Mouse (Mus musculus) v-Abl transformed pro-B cells (cell line): Measurements from ENCODE around the gene Slc29a1.

ENCODE experiments used
- in situ Hi-C, 2 experiments: fragments of 400-800 bp; cut with MboI; formaldehyde crosslinking; loops; one replicate each; pipeline ENCODE4 v1.15.1; 2025; ENCODE audit not compliant: unreplicated experiment in 2 of 2

The Slc29a1 gene

DNA sequence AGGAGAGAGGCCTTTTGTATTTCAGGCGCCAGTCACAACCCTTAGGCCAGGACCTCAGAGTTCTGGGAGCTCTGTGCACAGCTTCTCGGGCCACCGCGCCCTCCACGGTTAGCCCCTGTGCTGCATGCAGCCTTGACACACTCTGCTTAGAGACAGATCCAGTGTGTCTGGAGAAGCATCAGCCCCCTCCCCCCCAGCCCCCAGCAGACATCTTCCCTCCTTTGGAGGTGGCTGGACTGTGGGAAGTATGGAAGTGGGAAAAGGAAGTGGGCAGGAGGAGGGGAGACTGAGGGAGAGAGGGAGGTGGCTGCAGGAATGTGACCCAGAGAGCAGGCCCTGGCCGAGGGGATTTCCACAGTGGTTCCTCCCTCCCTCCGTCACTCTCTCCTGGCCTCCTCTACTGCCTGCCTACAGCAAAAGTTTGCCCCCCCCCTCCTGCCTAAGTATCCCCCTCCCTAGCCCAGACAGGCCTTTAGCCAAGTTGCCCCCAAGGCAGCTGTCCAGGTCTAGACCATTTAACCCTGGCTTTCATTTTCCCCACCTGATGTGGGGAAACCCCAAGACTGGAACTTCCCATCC, 42.1 kb downstream of the Slc29a1 start:
- in situ Hi-C loops: loop anchor here in 1 of 2 experiments (25.0 kb wide), 1 partner anchor 480 kb away; the partner anchor contains the start of gene Vegfa

DNA sequence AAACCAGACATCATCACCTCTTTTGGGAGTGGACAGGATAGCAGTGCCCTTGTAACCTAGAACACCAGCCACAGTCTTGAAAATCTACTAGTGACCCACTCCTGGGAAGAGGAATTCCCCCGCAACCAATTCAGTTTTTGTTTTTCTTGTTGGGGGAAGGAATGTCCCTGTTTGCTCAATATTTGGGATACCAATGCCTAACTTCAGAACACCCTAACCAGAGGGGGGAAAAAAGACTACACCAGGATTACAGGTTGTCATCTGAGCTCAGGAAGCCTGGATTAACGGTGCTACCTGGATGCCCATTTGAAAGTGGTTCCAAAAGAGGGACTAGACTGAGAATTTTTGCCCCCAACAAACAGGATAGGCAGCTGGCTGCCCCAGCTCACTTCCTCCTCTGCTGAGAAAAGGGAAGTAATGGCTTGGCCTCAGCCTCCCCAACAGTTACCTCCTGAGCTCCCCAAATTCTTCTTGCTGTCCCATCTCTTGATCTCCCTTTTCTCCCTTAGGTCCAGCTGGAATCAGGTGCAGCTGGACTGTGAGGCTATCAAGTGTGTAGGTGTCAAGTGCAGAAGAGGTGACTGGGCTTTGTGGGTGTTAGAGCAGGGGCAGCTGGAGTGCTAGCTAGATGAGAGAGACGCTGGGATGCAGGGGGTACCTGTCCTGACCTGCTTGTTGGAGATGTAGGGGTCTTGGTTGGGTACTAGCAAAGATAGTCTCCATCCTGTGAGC, 42.7 kb downstream of the Slc29a1 start:
- in situ Hi-C loops: loop anchor here in 1 of 2 experiments (25.0 kb wide), 1 partner anchor 481 kb away; the partner anchor contains the start of gene Vegfa

DNA sequence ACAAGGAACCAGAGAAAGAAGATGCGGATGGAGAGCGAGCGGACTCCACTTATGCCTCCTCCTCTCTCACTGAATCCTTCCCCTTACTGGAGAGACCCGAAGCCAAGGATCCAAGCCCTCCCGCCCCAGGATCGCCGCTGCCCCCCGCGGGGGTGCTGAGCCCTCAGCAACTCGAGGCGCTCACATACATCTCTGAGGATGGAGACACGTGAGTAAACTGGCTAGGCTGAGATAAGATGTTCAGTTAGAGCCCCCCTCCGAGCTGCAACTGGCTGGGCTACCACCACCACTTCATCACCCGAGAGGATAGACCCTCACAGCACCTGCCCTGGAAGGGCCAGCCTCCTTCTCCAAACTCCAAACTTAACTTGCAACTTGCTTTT, 43.3 kb downstream of the Slc29a1 start:
- in situ Hi-C loops: loop anchor here in 1 of 2 experiments (25.0 kb wide), 1 partner anchor 481 kb away; the partner anchor contains the start of gene Vegfa

DNA sequence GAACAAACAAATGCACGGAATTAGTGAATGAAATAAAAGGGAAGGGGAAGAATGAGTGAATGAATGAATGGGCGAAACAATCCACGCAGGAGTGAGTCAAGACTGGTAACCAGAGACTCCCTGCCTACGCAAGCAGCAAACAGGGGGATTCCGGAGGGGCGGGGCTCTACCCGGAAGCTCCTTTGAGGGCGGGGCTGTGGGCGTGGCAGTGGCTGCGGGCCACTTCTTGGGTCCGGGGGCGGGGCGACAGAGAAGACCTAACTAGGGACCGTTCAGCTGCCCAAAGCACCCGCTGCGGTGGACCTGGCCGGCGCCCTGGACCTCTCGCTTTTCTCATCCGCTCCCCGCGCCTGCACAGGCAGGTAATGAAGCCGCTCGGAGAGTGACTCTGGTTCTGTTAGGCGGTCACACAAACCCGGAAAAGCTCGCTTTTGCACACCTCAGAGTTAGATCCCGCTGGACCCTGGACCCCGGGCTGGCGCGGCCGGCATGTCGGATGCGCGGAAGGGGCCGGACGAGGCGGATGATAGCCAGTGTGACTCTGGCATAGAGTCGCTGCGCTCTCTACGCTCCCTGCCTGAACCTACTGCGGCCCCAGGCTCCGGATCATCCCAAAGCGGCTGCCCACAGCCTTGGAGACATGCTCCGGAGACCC, 43.8 kb downstream of the Slc29a1 start, which contains the start of gene Nfkbie:
Gene Nfkbie (plus strand): TSS at position 252 of the 655 bp plus-strand sequence.
- in situ Hi-C loops: loop anchor here in 1 of 2 experiments (25.0 kb wide), 1 partner anchor 482 kb away; the partner anchor contains the start of gene Vegfa

DNA sequence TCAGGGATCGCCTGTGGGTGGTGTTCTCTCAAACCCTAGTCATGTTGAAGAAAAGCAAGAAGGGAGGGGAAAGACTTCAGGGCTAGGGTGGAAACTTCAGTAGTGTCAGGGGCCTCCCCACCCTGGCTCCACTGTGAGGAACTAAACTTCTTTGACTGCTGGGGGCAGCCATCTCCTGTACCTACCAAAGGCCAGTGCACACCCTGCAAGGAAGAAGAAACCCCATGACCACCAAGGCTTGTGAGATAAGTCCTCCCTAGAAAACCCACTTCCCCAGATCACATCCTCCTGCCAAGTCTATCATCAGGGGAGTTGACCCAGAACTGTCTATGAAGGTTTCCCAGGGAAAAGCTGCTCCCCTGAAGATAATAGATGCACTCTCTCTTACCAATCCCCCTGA, 45.0 kb downstream of the Slc29a1 start:
- in situ Hi-C loops: loop anchor here (5.0 to 25.0 kb wide), 4 partner anchors 37 to 483 kb away; partner anchors contain the start of genes Spats1 (in 2 of the 2), Aars2 (in 1 of the 2) and Vegfa (in 1 of the 2)

DNA sequence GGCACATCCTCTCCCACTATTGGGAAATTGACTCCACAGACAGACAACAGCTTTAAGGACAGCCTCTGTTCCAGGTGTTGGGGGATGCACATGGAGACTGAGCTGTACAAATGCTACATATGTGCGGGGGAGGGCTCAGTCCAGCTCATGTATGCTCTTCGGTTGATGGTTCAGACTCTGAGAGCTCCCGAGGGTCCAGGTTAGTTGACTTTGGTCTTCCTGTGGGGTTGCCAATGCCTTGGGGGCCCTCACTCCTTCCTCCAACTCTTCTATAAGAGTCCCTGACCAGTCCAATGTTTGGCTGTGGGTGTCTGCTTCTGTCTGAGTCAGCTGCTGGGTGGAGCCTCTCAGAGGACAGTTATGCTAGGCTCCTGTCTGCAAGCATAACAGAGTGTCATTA, 46.3 kb downstream of the Slc29a1 start:
- in situ Hi-C loops: loop anchor here (5.0 to 25.0 kb wide), 4 partner anchors 36 to 484 kb away; partner anchors contain the start of genes Spats1 (in 2 of the 2), Aars2 (in 1 of the 2) and Vegfa (in 1 of the 2)

DNA sequence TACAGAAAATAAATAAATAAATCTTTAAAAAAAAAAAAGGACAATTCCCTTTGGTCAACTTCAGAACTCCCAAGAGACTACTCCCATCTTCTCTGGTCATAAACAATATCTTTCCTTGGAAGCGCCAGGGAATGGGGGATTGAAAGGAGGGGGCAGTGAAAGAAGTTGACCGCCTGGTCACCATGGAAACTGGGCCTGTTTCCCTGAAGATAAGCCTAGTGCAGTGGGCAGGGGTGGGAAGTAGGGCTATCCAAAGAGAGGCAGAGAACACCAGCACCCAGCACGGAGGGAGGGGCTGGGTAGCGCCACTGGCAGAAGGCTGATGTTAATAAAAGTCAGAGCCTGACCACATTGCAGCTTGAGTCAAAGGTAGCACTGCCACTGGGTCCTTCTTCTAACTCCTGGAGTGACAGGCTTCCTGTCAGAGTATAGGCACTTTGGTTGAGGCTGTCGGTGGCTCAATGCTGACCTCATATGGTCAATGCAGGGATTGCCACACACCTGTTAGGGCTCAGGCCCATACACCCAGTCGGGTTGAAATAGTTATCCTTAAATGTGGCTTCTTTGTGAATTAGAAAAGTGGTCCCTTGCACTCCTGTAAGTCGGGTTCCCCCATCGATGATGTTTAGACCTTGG, 47.5 kb downstream of the Slc29a1 start:
- in situ Hi-C loops: loop anchor here (5.0 to 25.0 kb wide), 4 partner anchors 35 to 485 kb away; partner anchors contain the start of genes Spats1 (in 2 of the 2), Aars2 (in 1 of the 2) and Vegfa (in 1 of the 2)

DNA sequence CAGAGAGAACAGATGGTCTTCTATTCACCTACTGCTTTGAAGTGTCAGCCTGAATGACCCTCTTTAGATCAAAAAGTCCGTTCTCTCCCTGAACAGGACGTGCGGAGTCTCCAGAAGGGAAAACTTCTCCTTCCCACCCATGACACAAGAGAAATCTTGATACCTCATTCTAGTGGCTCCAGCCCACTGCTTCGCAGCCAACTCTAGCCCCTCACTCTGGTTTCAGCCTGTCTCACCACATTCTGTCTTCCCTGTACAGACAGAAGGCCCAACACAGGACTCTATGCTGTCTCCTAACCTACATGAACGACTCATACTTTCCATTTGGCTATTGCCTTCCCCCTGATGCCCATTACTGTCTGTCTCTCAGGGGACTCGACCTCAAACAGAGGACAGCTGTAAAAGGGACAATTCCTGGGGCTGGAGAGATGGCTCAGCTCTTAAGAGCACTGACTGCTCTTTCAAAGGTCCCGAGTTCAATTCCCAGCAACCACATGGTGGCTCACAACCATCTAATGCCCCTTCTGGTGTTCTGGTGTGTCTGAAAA, 48.1 kb downstream of the Slc29a1 start:
- in situ Hi-C loops: loop anchor here (5.0 to 25.0 kb wide), 4 partner anchors 34 to 486 kb away; partner anchors contain the start of genes Spats1 (in 2 of the 2), Aars2 (in 1 of the 2) and Vegfa (in 1 of the 2)

DNA sequence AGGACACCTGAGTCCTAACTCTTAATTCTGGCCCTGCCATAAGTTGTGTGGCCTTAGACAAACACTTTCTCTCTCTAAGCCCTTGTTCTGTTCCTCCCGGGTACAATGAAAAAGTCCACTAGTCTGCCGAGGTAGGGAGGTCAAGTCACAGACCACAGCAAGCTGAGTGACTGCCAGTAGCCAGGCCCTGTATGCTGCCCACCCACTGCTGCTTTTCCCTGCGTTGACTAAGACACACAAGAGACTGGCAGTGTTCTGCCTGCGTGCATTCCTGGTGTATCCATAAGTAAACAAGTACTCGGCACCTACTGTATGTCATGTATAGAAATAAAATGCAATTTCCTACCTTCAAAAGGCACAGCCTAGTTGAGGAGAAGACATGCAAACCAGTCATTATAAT, 49.2 kb downstream of the Slc29a1 start:
- in situ Hi-C loops: loop anchor here (5.0 to 25.0 kb wide), 4 partner anchors 33 to 487 kb away; partner anchors contain the start of genes Spats1 (in 2 of the 2), Aars2 (in 1 of the 2) and Vegfa (in 1 of the 2)

DNA sequence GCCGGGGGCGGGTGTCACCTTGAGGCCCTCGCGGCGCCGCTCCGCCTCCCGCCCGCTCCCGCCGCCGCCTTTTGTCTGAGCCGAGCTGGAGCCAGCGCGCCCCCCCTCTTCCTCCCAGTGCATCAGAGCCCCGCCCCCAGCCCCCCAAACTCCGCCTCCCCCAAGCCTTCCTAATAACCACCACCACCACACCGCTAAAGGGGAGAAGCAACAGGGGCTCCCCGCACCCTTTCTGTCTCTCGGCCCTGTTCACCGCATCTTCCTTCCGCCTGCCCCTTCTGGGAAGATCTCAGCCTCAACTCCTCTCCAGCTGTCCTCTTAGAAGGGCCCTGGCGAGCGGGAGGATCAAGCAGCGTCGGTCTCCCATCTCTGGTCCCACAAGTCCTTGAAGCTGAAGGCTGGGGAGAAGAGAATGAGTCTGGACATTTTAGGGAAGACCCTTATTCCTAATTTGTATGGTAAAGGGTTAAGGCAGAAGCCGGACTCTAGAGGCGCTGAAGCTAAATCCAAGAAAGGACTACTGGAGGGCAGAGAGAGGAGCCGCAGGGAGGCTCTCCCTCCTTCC, 49.7 kb downstream of the Slc29a1 start, which contains the start of gene Tmem151b:
Gene Tmem151b (minus strand): TSS at position 61 of the 565 bp plus-strand sequence.
- in situ Hi-C loops: loop anchor here (5.0 to 25.0 kb wide), 4 partner anchors 32 to 488 kb away; partner anchors contain the start of genes Spats1 (in 2 of the 2), Aars2 (in 1 of the 2) and Vegfa (in 1 of the 2)

DNA sequence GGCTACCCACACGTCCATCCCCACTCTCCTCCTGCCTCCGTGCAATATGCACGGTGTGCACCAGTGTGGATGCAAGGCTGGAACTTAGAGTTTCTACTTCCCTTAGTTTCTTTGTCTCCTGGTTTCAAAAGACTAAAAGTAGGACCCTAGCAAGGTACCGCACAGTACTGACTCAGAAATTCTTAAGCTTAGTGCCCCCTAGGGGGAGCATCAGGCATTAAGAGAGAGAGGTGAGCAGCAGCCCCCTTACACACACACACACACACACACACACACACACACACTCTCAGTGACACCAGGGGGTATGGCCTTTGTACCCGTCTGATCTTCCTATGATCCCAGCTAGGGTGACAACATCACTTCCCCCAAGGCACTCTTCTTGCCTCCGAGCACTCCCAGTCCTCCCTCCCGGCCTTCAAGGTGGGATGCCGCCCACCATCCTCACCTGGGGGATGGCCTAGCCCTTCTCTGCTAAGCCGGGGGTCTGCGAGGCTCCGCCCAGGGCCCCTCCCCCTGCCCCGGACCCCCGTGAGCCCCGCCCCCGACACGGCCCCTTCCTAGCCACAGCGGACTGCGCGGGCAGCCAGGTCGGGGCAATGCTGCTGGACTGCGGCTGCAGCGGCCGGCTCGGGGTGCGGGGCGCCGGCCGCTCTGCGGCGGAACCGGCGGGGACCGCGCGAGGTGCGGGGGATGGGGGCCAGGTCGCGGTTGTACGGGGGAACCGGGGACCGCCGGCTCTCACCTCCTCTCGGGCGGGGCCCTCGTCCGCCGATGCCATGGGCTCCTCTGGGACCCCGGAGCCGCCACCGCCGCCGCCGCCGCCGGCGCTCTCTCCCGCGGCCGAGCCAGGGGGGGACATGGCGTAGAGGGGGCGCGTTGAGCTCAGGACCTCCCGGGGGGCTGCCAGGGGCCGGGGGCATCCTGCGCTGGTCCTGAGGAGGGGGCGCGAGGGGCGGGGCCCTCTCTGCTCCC, 50.6 kb downstream of the Slc29a1 start:
- in situ Hi-C loops: no loop called here

DNA sequence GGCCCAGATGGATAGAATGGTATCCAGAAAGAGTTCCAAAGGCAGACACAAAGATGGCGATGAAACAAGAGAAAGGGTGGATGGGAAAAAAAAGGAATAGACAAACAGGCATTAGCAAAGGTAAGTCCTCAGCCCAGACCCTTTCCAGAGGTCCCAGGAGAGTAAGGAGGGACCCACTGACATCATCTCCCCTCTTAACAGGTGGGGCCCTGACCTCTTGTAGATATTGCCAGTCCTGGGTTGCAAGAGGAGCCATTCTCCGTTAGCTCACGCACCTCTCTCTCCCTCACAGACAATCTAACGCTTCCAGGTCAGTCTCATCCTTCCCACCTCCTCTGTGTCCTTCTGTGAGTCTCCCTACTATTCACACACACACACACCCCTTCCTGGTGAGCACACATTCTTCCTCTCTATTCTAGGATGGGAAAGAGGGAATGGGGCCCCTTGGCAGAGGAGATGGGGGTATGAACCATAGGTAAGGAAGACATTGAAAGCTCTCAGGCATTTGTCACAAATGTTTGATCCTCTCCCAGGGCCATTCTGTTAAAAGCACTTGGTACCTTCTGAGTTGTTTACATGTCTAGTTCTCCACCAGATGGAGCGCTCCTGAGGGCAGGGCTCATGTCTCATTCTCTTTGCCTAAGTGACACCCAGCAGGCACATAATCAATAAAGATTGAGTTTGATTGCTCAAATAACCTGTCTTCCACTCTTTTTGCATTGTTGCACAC, 51.8 kb downstream of the Slc29a1 start:
- in situ Hi-C loops: no loop called here

DNA sequence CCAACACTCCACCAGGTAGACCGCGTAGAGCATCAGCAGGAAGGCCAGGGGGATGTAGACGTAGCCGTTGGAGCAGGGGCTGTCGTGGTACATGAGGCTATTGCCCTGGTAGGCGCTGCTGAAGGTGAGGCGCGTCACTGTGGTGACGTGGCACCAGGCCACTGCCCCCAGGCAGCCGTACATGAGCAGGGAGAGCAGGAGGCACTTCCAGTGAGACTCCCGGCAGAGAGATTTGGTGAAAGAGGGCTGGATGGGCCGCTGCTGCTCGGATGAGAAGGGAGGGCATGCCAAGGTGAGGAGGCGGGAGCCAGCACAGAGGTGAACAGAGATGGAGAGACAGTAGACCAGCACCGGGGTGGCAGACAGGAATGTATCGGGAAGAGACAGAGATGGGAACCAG, 52.5 kb downstream of the Slc29a1 start:
- in situ Hi-C loops: no loop called here

DNA sequence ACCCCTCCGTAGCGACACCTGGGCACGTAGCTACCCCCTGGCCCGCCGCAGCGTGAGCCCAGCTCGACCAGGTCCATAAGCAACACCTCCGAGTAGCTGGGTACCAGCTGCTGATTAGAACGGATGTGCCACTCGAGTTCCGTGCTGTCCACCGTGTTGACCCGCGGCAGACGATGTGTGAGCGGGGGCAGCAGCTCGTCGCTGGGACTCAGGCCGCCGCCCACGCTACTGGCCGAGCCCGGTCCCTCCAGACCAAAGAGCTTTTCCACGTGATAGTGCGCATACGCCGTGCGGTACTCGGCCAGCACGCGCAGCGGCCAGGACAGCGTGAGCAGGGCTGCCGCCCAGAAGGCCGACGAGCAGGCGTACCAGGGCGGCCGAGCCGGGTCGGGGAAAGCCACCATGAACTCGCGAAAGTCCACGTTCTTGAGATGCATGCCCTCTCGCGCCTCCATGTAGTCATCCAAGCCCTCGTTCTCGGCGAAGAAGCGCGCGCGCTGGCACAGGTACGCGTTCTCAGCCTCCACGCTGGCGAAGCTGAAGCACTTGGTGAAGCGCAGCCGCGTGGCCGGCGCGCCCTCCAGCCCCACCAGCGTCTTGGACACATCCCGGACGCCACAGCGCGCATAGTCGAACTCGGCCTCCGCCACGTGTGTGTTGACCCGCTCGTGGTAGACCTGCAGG, 54.0 kb downstream of the Slc29a1 start:
- in situ Hi-C loops: no loop called here

DNA sequence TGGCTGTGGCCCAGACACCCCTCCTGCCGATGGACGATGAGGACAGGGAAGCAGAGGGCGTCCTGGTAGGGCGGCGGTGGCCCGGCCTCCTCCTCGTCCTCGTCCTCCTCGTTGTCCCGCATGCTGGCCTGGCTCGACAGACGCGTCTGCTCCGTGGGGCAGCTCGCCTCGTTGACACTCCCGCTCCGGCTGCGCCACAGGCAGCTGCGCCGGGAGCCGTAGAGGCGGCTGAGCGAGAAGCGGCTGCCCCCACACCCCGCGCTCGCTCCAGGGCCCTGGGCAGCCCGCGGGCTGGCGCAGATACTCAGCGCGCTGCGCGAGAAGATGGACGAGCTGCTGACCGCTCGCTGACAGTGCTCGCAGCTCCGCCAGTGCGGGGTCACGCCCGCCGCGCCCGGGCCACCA, 54.5 kb downstream of the Slc29a1 start:
- in situ Hi-C loops: no loop called here

DNA sequence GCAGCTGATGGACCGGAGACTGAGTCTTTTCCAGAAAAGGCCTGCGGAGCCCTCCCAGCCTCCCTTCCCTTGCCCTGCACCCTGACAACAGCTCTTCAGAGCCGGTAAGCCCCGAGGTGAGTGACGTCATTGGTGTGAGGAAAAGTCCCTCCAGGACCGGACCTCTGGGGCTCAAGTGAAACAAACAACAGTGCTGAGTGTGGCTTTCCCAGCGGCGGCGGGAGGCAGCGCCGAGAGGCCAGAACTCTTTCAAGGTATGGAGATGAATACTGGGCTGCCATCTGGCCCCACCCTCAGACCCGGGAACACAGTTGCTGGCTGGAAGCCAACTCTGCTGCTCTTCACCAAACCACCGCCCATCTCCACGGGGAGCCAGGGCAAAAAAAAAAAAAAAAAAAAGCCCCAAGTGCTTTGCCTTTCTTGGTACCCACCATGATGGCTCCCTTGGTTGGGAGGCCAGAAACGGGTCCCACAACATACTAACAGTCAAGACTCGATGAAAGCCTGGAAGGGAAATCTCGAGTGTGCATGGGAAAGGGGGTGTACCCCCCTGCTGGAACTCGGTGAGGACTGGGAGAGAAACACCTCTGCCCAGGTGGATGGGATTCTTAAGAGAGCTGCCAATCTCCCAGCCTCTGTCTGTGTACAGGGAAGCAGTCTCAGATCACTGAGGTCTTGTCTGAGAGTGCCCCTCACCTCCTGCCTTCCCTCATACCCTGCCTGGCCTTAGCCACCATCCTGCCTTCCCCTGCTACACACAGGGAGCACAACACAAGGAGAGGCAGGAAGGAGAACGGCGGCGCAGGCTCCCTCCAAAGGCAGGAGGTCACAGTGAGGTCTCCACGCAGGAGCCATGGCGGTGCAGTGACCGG, 55.2 kb downstream of the Slc29a1 start:
- in situ Hi-C loops: no loop called here
